Mouse (Mus musculus) cerebellum, adult 18-20 months (tissue): ENCODE results near the gene Ano10.

ENCODE experiments used
- DNase-seq, 2 experiments: peaks; one replicate each; pipeline ENCODE4 v3.0.0; 2021

Ano10 gene

GRCm38 (mm10) chr9:122244080-122244799 is 50.0 kb downstream of the Ano10 start:
- DNase-seq = peak; percentile 65 to 75

GRCm38 (mm10) chr9:122243297-122243696 is 50.9 kb downstream of the Ano10 start:
- no peak for DNase-seq

GRCm38 (mm10) chr9:122242856-122243255 is 51.4 kb downstream of the Ano10 start:
- DNase-seq = no peak

- peak; percentile 9 for DNase-seq
Measured at GRCm38 (mm10) chr9:122241812-122242400, 52.3 kb downstream of the Ano10 start.

GRCm38 (mm10) chr9:122240629-122241199 is 53.5 kb downstream of the Ano10 start:
- no peak for DNase-seq

GRCm38 (mm10) chr9:122234741-122235140 is 59.5 kb downstream of the Ano10 start:
- no peak for DNase-seq

- no peak for DNase-seq
Measured at GRCm38 (mm10) chr9:122233972-122234345, 60.3 kb downstream of the Ano10 start.

GRCm38 (mm10) chr9:122233316-122233971 is 60.8 kb downstream of the Ano10 start:
- no peak for DNase-seq

GRCm38 (mm10) chr9:122232912-122233311 is 61.3 kb downstream of the Ano10 start:
- DNase-seq = no peak

GRCm38 (mm10) chr9:122230701-122231100 is 63.5 kb downstream of the Ano10 start:
- no peak for DNase-seq

- DNase-seq = no peak
Measured at GRCm38 (mm10) chr9:122226419-122226818, 67.8 kb downstream of the Ano10 start.

- DNase-seq = peak; percentile 40 to 49
Measured at GRCm38 (mm10) chr9:122225309-122225708, 68.9 kb downstream of the Ano10 start.

- no peak for DNase-seq
Measured at GRCm38 (mm10) chr9:122223005-122223404, 71.2 kb downstream of the Ano10 start.

- no peak for DNase-seq
Measured at GRCm38 (mm10) chr9:122219934-122220333, 74.3 kb downstream of the Ano10 start.

- no peak for DNase-seq
Measured at GRCm38 (mm10) chr9:122216945-122217529, 77.2 kb downstream of the Ano10 start.

- DNase-seq = no peak
Measured at GRCm38 (mm10) chr9:122215118-122215517, 79.1 kb downstream of the Ano10 start.

GRCm38 (mm10) chr9:122208311-122208710 is 85.9 kb downstream of the Ano10 start:
- DNase-seq = peak in 1 of 2 experiments; percentile 35

- no peak for DNase-seq
Measured at GRCm38 (mm10) chr9:122205543-122206200, 88.6 kb downstream of the Ano10 start.

GRCm38 (mm10) chr9:122204508-122204907 is 89.7 kb downstream of the Ano10 start:
- DNase-seq = no peak

GRCm38 (mm10) chr9:122199253-122199652 is 95.0 kb downstream of the Ano10 start:
- peak; percentile 71 for DNase-seq

- no peak for DNase-seq
Measured at GRCm38 (mm10) chr9:122198621-122199020, 95.6 kb downstream of the Ano10 start.

- no peak for DNase-seq
Measured at GRCm38 (mm10) chr9:122197021-122197420, 97.2 kb downstream of the Ano10 start.
